Mouse (Mus musculus) C2C12 (cell line): Measurements from ENCODE around the gene Ifit1bl1. TPM values are rescaled to one million over a fixed set of nuclear protein-coding genes. Genes with fewer than 3 reads are reported as not detected.
"Not testable (repeated sequence)": the region's sequence is repeated elsewhere in the genome, so short reads cannot be mapped to it uniquely, and the experiment has no call there.

ENCODE experiments used
- H3K27me3 ChIP-seq: one replicate; pipeline ENCODE4 v1.6.1; 2011; ENCODE audit not compliant: control insufficient read depth, insufficient read depth, insufficient read length
- H3K36me3 ChIP-seq: one replicate; pipeline ENCODE4 v1.6.1; 2011; ENCODE audit not compliant: control insufficient read depth, insufficient read depth
- H3K4me3 ChIP-seq: one replicate; pipeline ENCODE4 v1.5.1; 2011; ENCODE audit warnings: mild to moderate bottlenecking, control low read depth; ENCODE audit not compliant: poor library complexity, insufficient read depth, severe bottlenecking
- H3K79me2 ChIP-seq: one replicate; pipeline ENCODE4 v1.6.1; 2011; ENCODE audit not compliant: control insufficient read depth, insufficient read depth
- H3K79me3 ChIP-seq: one replicate; pipeline ENCODE4 v1.6.1; 2011; ENCODE audit warnings: low read depth, control low read depth
- H3ac ChIP-seq: one replicate; pipeline ENCODE3; 2011; ENCODE audit warnings: low read depth; ENCODE audit not compliant: control insufficient read depth, insufficient read length
- CEBPB ChIP-seq: IDR thresholded peaks from one replicate; pipeline ENCODE4 v1.6.1; 2011; ENCODE audit warnings: low read depth, mild to moderate bottlenecking, control low read depth, moderate library complexity
- CTCF ChIP-seq: IDR thresholded peaks from one replicate; pipeline ENCODE4 v1.5.1; 2011; ENCODE audit not compliant: control insufficient read depth, insufficient read depth, insufficient read length
- FOSL1 ChIP-seq: IDR thresholded peaks from one replicate; pipeline ENCODE4 v1.8.0; 2011; ENCODE audit warnings: mild to moderate bottlenecking, low read length; ENCODE audit not compliant: poor library complexity, insufficient read depth, severe bottlenecking
- MAX ChIP-seq: IDR thresholded peaks from one replicate; pipeline ENCODE4 v1.6.1; 2011; ENCODE audit warnings: mild to moderate bottlenecking, control low read depth
- MYOD1 ChIP-seq: IDR thresholded peaks from one replicate; pipeline ENCODE4 v1.6.1; 2011; ENCODE audit warnings: low read depth; ENCODE audit not compliant: control insufficient read depth, insufficient read length
- MYOG ChIP-seq: IDR thresholded peaks from one replicate; pipeline ENCODE4 v1.6.1; 2011; ENCODE audit not compliant: control insufficient read depth, insufficient read length; ENCODE audit errors: extremely low read depth
- USF1 ChIP-seq: IDR thresholded peaks from one replicate; pipeline ENCODE4 v1.6.1; 2011; ENCODE audit warnings: low read depth, mild to moderate bottlenecking, control low read depth, moderate library complexity
- polyA plus RNA-seq: library from polyadenylated mRNA; unstranded; fragments of >200 nt; fragmentation: generic; extraction: Trizol; gene quantifications from one replicate; pipeline ENCODE4 v1.2.1, GENCODE M21; 2012; ENCODE audit warnings: missing spikeins

The Ifit1bl1 gene
- polyA plus RNA-seq, 1 experiment = not detected

- peaks cover 18% of the 10 kb centered on the region for H3K27me3 ChIP-seq
- no peaks in the 10 kb centered on the region for H3K79me2 ChIP-seq
- no peak overlapping the region for H3ac ChIP-seq
- H3K4me3 ChIP-seq = no peak overlapping the region
- H3K79me3 ChIP-seq = no peaks in the 10 kb centered on the region
- H3K36me3 ChIP-seq = no peaks in the 10 kb centered on the region
- TF ChIP-seq MYOG = no peak
- TF ChIP-seq CTCF = no peak
- no peak for TF ChIP-seq FOSL1
- no peak for TF ChIP-seq CEBPB
- no peak for TF ChIP-seq USF1
- no peak for TF ChIP-seq MYOD1
- TF ChIP-seq MAX = no peak
Measured at GRCm38 (mm10) chr19:34620871-34621270, 19.1 kb upstream of the Ifit1bl1 start.

GRCm38 (mm10) chr19:34612243-34613001 is 10.7 kb upstream of the Ifit1bl1 start:
- H3ac ChIP-seq, H3K79me2 ChIP-seq, H3K79me3 ChIP-seq, H3K27me3 ChIP-seq, H3K36me3 ChIP-seq, H3K4me3 ChIP-seq: not testable (repeated sequence)

GRCm38 (mm10) chr19:34610118-34610517 is 8.4 kb upstream of the Ifit1bl1 start:
- H3K4me3 ChIP-seq, H3K27me3 ChIP-seq, H3K36me3 ChIP-seq, H3K79me2 ChIP-seq, H3ac ChIP-seq, H3K79me3 ChIP-seq: not testable (repeated sequence)

GRCm38 (mm10) chr19:34607237-34608051 is 5.7 kb upstream of the Ifit1bl1 start, which contains the start of gene Ifit3b:
Gene Ifit3b, plus strand, starts transcription at chr19:34607970.
- not testable (repeated sequence) for H3ac ChIP-seq, H3K27me3 ChIP-seq, H3K4me3 ChIP-seq, H3K79me2 ChIP-seq, H3K36me3 ChIP-seq, H3K79me3 ChIP-seq

GRCm38 (mm10) chr19:34605472-34605871 is 3.7 kb upstream of the Ifit1bl1 start:
- H3K79me3 ChIP-seq = no peaks in the 10 kb centered on the region
- TF ChIP-seq CTCF (no peak), CEBPB (no peak), FOSL1 (no peak), MYOG (no peak), MYOD1 (no peak), MAX (no peak), USF1 (no peak)
- H3K27me3 ChIP-seq = no peaks in the 10 kb centered on the region
- no peaks in the 10 kb centered on the region for H3K79me2 ChIP-seq
- no peak overlapping the region for H3K4me3 ChIP-seq
- no peak overlapping the region for H3ac ChIP-seq
- H3K36me3 ChIP-seq = no peaks in the 10 kb centered on the region

- H3K36me3 ChIP-seq, H3K79me2 ChIP-seq, H3K4me3 ChIP-seq, H3K79me3 ChIP-seq, H3K27me3 ChIP-seq, H3ac ChIP-seq: not testable (repeated sequence)
Measured at GRCm38 (mm10) chr19:34599250-34599649, 2.5 kb downstream of the Ifit1bl1 start.

- Histone ChIP-seq H3ac (no peak overlapping the region), H3K79me3 (no peaks in the 10 kb centered on the region), H3K27me3 (peaks cover 3% of the 10 kb centered on the region), H3K4me3 (no peak overlapping the region), H3K36me3 (no peaks in the 10 kb centered on the region), H3K79me2 (no peaks in the 10 kb centered on the region)
- TF ChIP-seq MAX (no peak), CEBPB (no peak), USF1 (no peak), CTCF (no peak), MYOD1 (no peak), FOSL1 (no peak), MYOG (no peak)
Measured at GRCm38 (mm10) chr19:34598341-34598740, 3.4 kb downstream of the Ifit1bl1 start.
